Mouse (Mus musculus): ENCODE data around the gene Serpina3f.

Serpina3f gene

DNA sequence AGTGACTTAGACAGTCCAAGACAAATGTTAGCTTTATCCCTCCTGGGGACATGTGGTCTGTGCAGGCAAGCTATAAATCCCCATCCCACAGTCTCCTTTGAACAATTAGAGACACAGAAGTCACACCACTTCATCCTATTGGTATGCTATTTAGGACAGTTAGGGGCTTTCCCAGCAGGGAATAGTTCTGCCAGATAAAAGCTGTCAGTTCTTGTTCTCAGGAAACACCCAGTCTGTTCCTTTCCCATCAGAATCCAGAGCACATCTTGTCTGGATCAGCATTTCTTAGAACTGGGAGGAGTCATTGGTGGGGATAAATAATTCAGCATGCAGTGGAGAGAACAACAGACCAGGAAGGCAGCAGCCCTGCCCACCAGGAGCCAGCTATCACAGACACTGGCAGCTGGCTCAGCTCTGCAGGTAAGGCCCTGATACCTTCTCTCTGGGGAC lies 33.2 kb downstream of the Serpina3f start:
- no peak for DNase-seq (ENCODE audit: extremely low read depth, insufficient read length, low spot score)

DNA sequence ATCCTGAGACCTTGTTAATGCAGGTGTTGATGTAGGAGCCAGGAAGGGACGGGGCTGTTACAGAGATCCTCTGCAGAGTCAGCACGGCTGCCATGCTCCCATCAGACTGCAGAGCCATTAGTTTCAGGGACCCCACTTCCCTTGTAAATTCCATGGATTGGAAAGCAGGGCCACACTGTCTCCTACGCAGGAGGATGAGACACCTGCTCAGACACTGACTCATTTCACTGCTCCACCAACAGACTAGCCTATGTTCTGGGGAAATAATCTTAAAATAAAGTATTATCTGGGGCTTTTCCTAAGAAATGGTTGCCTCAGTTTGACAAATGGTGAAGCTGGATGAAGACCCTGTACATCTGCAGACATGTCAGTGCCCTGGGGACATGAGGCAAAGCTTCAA lies 33.9 kb downstream of the Serpina3f start:
- DNase-seq (ENCODE audit: extremely low read depth, insufficient read length, low spot score) = no peak

DNA sequence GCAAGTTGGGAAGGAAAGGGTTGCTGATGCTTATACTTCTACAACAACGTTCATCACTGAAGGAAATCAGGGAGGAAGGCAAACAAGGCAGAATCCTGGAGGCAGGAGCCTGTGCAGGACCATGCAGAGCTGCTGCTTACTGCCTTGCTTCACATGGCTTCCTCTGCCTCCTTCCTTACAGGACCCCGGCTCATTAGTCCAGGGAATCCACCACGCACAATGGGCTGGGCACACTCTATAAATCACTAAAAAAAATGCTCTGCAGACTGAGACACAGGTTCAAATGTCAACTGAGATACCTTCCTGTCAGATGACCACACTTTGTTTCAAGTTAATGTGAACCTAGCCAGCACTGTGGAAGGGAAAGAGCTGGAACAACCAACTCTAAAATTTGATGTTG lies 46.7 kb downstream of the Serpina3f start:
- DNase-seq (ENCODE audit: extremely low read depth, insufficient read length, low spot score) = no peak

DNA sequence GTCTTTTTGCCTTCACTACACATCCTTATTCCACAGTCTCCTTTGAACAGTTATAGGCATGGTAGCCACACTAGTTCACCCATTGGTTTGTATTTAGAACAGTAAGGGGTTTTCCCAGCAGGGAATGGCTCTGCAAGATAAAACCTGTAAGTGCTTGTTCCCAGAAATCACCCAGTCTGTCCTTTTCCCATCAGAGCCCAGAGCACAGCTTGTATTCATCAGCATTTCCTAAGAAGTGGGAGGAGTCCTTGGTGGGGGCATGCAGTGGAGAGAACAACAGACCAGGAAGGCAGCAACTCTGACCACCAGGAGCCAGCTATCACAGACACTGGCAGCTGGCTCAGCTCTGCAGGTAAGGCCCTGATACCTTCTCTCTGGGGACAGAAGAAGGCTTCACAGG lies 48.5 kb downstream of the Serpina3f start, which contains the start of gene Serpina3i:
Gene Serpina3i (plus strand): TSS at position 260 of the 400 bp plus-strand sequence.
- no peak for DNase-seq (ENCODE audit: extremely low read depth, insufficient read length, low spot score)

DNA sequence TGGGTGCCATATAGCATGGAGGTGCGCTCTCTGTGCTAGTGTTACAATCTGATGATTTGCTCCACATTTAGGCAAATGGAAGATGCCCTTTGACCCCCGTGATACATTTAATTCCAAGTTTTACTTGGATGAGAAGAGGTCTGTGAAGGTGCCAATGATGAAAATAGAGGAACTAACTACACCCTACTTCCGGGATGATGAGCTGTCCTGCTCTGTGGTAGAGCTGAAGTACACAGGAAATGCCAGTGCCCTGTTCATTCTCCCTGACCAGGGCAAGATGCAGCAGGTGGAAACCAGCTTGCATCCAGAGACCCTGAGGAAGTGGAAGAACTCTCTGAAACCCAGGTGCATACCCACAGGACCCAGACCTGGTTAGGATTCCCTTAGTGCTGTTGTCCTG lies 52.0 kb downstream of the Serpina3f start:
- DNase-seq (ENCODE audit: extremely low read depth, insufficient read length, low spot score) = no peak
